Mouse (Mus musculus): ENCODE measurements around the gene Ppp1cc.
"Not testable (repeated sequence)": the region's sequence is repeated elsewhere in the genome, so short reads cannot be mapped to it uniquely, and the experiment has no call there.

Ppp1cc gene

GRCm38 (mm10) chr5:122136508-122137408, 21.3 kb upstream of the Ppp1cc start:
- DNase-seq (ENCODE audit: extremely low spot score, low spot score), result no peak

DNA sequence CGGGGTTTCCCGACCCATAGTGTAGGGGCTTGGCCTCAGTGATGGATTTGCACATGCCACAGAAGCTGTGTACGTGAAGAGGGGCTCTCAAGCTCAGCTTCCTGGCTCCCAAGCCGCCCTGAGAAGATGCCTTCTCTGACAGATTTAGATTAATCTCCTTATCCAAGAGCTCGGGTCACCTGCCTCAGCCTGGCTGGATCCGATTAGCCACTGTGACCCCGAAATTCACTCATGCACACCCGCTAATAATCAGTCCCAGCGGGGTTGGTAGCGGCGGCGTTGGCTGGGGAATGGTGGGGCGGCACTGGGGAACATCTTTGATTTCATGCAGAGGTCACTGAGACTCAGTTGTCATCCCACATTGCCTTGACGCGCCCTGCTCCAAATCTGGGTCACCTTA, 19.2 kb upstream of the Ppp1cc start:
- no peak for DNase-seq (ENCODE audit: extremely low spot score, low spot score)

DNA sequence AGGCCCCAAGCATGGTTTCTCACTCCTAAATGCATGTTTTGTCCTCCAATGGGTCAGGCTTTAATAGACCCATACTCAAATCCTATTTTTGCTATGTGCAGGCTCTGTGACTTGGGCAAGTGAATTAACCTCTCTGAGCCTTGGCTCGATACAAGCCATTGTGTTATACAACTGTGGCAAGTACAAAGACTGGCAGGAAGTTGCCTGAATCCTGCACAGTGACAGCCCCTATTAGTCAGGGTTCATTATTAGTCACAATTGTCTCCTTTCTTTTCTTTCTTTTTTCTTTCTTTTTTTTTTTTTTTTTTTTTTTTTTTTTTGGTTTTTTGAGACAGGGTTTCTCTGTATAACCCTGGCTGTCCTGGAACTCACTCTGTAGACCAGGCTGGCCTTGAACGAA, 18.3 kb upstream of the Ppp1cc start:
- DNase-seq (ENCODE audit: extremely low spot score, low spot score), result not testable (repeated sequence)

DNA sequence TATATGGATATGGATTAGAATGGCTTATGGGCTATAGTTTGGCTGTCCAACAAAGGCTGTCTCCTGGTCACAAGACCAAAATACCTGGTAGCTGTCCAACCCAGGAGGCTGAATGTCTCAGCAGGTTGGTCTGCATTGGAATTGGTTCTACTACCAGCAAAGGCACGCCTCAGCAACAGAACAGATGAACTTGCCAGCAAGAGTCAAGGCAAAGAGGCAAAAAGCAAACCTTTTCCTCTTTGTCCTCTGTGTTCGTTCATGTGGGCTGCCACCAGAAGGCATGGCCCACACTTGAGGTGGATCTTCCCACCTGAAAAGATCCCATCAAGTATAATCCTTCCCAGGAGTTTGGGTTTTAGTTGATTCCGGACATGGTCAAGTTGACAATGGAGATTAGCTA, 17.4 kb upstream of the Ppp1cc start, which contains the start of gene Ccdc63:
Gene Ccdc63, minus strand, starts transcription at position 101 of the 400 bp plus-strand sequence.
- no peak for DNase-seq (ENCODE audit: extremely low spot score, low spot score)

DNA sequence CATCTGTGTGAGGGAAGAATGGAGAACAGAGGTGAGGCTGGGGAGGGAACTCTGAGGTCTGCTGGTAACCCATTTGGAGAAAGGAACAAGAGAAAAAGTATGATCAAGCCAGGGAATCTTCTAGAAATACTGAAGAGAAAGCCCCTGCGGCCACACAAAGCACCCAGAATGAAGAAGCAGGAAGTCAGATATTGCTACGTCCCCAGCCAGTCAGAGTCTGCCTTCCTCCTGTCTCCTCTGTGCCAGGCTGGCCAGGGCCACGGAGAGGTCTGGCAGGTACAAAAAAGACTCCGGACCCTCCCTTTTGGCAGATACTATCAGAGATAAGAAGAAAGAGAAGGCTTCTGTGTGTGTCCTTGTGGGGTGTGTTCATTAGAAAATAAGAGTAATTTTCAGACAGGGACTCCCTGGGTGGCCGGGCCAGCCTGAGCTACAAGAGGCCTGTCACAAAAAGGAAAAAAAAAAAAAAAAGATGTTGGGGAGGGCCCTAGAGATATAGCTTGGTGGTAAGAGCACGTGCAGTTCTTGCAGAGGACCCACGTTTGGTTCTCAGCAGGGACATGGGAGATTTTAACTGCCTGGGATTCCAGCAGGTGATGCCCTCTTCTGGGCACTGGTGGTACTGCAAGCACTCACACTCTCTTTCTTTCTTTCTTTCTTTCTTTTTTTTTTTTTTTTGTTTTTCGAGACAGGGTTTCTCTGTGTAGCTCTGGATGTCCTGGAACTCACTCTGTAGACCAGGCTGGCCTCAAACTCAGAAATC, 15.7 kb upstream of the Ppp1cc start:
- DNase-seq (ENCODE audit: extremely low spot score, low spot score), result peak; percentile 48

DNA sequence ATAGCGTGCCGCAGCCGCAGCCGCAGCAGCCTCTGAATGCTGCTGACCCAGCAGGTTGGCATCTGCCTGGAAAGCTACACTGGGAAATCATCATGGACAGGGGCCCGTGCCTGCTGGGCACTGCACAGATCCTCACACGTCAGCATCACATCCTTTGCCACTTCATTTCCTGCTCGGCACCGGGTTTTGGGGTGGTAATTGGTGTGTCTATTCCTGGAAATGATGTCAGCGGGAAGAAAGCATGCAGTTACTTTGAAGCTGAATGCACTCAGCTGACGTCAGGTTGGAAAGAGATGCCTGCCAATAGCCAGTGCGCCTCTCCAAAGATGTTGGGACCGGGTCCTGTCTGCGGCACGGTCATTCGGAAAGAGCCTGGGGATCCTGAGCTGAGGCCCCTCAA, 14.5 kb upstream of the Ppp1cc start:
- no peak for DNase-seq (ENCODE audit: extremely low spot score, low spot score)

DNA sequence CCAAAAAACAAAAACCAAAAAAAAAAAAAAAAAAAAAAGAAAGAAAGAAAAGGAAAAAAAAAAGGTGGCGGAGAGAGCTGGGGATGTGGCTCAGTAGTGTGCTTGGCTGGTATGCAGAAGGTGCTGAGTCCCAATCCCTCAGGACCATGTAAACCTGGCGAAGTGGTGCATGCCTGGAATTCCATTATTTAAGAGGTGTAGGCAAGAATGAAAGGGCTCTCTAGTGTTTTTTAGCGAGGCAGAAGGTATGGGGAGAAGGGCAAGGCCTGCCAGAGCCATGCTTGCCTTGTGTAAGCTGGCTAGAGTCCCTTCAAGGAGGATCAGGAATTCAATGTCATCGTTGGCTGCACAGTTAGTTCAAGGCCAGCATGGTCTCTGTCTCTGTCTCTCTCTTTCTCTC, 13.3 kb upstream of the Ppp1cc start:
- DNase-seq (ENCODE audit: extremely low spot score, low spot score), result no peak

DNA sequence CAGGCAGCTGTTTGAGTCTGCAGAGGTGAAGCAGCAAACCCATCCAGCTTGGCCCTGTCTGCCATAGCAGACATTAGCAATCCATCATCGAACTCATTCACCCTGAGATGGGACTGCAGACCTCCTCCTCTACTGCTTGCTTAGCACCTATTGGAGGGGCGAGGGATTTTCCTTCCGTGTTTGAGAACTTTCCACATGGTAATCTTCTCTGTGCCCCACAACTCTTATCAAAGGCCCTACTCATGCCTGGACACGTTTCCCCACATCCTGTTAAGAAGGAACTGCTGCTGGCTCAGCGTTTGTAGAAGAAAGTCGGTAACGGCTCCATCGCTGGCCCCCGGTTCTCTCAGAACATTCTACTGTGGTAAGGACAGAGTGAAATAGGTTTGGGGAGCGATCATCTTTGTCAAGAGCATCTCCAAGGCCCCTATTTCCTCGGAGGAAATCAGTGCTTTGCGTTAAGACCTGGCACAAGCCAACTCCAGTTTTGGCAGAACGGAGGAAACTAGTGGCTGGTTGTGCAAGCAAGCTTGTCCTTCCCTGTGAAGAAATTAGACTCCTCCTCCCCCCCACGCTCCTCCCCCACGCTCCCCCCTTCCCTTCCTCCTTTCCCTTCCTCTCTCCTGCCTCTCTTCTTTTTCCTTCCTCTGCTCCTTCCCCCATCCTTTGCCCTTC, 12.6 kb upstream of the Ppp1cc start:
- peak; percentile 23 for DNase-seq (ENCODE audit: extremely low spot score, low spot score)

- peak; percentile 53 for DNase-seq (ENCODE audit: extremely low spot score, low spot score)
These were observed 12.0 kb upstream of the Ppp1cc start for GRCm38 (mm10) chr5:122146056-122146580.

DNA sequence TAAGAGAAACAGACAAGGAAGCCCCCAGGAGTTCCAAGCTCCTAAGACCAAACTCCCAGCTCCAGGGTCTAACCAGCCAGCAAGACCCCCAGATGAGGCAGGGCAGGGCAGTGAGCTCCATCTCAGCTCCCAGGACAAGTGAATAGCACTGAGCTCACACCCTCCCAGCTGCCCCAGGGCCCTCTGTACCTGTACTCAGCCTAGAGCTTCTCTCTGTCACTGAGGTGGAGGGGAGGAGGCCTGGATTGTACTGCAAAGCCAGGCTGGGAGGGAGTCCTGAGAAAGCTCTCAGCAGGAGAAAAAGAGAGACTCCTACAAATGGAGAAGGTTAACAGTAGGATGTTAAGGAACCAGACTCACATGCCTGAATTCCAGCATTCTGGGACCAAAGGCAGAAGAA, 11.5 kb upstream of the Ppp1cc start:
- DNase-seq (ENCODE audit: extremely low spot score, low spot score), result no peak

DNA sequence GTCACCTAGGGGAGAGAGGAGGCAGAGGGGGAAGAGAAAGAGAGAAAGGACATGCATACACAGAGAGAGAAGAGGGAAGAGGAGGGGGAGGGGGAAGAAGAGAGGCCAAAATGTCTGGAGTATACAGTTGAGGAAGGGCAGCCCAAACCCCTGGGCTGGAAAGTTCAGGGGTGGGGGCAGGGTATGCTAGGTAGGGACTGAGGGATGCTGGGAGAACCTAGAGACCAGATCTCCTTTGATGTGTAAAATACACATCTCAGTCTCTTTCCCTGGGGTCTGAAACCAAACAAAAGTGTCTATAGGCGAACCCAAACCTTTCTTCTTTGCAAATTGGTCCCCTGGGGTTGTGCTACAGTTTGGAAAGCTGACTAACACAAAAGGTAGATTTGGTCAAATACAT, 10.0 kb upstream of the Ppp1cc start:
- DNase-seq (ENCODE audit: extremely low spot score, low spot score), result no peak

DNA sequence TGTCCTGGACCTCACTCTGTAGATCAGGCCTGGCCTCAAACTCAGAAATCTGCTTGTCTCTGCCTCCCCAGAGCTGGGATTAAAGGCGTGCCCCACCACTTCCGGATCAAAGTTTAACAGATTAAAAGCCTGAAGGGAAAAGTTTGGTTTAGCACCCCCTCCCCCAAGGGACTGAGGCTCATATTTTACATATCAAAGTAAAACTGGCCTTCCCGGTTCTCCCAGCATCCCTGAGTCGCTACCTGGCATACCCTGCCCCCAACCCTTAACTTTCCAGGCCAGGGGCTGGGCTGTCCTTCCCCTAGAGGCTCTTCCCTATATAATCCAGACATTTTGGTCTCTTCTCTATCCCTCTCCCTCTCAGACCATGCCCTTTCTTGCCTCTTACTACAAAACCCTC, 8.8 kb upstream of the Ppp1cc start:
- DNase-seq (ENCODE audit: extremely low spot score, low spot score), result no peak

DNA sequence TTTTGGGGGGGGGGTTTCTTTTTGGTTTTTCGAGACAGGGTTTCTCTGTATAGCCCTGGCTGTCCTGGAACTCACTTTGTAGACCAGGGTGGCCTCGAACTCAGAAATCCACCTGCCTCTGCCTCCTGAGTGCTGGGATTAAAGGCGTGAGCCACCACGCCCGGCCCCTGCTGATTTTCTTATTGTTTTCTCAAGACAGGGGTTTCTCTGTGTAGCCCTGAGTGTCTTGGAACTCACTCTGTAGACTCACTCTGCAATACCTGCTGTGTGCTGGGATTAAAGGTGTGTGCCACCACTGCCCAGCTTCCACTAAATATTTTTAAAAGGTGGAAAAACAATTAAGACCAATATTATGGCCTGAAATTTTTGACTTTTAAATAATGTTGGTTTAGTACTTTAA, 5.6 kb upstream of the Ppp1cc start:
- not testable (repeated sequence) for DNase-seq (ENCODE audit: extremely low spot score, low spot score)

GRCm38 (mm10) chr5:122154006-122154405, 4.1 kb upstream of the Ppp1cc start:
- no peak for DNase-seq (ENCODE audit: extremely low spot score, low spot score)

DNA sequence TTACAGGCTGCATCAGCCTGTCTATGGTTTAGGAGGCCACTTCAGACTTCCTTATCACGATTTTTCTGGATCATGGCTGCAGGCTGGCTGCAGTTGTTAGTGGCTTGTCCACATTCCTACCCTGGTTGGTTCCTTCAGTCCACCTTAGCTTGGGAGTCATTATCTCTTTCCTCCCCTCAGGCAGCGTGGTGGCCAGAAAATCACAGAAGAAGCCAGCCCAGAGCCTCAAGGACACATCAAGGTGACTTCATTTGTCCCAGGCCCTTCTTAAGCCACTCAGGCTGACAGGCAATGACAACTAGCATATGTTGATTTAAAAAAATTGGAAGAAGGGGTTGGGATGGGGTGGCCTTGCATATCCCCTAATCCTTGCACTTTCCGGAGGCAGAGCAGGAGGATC, 3.3 kb upstream of the Ppp1cc start:
- no peak for DNase-seq (ENCODE audit: extremely low spot score, low spot score)

GRCm38 (mm10) chr5:122155613-122156012, 2.5 kb upstream of the Ppp1cc start:
- DNase-seq (ENCODE audit: extremely low spot score, low spot score), result no peak

- peak; percentile 27 for DNase-seq (ENCODE audit: extremely low spot score, low spot score)
These were observed 1.6 kb upstream of the Ppp1cc start for GRCm38 (mm10) chr5:122156486-122156885.

GRCm38 (mm10) chr5:122158557-122159515, 758 bp downstream of the Ppp1cc start:
- DNase-seq (ENCODE audit: extremely low spot score, low spot score), result peak; percentile 39

DNA sequence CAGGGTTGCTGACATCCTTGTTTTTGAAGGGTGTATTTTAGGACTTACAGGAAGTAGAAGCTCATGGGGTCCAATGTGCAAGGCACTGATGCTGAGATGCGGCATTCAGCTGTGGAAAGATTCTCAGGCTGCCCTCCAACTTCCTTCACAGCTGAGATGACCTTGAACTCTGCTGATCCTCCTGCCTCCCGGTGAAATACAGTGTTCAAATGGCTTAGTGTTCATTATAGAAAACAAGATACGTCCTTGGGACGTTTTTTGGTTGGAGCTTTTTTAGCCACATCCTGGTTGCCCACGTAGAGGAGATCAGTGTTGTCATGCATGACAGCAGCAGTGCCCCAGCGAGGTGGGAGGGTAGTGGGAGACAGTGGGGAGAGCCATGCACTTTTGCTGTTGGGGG, 5.1 kb downstream of the Ppp1cc start:
- no peak for DNase-seq (ENCODE audit: extremely low spot score, low spot score)

- DNase-seq (ENCODE audit: extremely low spot score, low spot score), result no peak
These were observed 5.9 kb downstream of the Ppp1cc start for GRCm38 (mm10) chr5:122164011-122164410.
